Mouse (Mus musculus) myocyte (in vitro differentiated cells): ENCODE measurements at regions not wholly inside any gene's neighbourhood (a gene's known extent, or its start where the extent isn't known, plus 50 kb on each side); places are given as distances from the start of the nearest gene placed in this dataset.

ENCODE experiments used
- CEBPB ChIP-seq: IDR thresholded peaks from 2 replicates; pipeline ENCODE4 v1.6.1; 2011; ENCODE audit warnings: mild to moderate bottlenecking, moderate library complexity; ENCODE audit not compliant: poor library complexity, insufficient read depth, severe bottlenecking
- E2F4 ChIP-seq: IDR thresholded peaks from one replicate; pipeline ENCODE4 v1.6.1; 2011; ENCODE audit warnings: mild to moderate bottlenecking, control low read depth, moderate library complexity; ENCODE audit not compliant: insufficient read depth
- POLR2A ChIP-seq: IDR thresholded peaks from one replicate; pipeline ENCODE4 v1.6.1; 2011; ENCODE audit warnings: low read depth, mild to moderate bottlenecking, control low read depth, moderate library complexity; ENCODE audit not compliant: insufficient read length
- POLR2AphosphoS2 ChIP-seq: IDR thresholded peaks from one replicate; pipeline ENCODE4 v1.6.1; 2011; ENCODE audit warnings: low read depth, control low read depth; ENCODE audit not compliant: insufficient read length
- TCF12 ChIP-seq: IDR thresholded peaks from one replicate; pipeline ENCODE4 v1.6.1; 2011; ENCODE audit warnings: mild to moderate bottlenecking, control low read depth; ENCODE audit not compliant: poor library complexity, insufficient read depth, severe bottlenecking
- USF1 ChIP-seq: IDR thresholded peaks from one replicate; pipeline ENCODE4 v1.6.1; 2011; ENCODE audit warnings: low read depth, mild to moderate bottlenecking, control low read depth, moderate library complexity

DNA sequence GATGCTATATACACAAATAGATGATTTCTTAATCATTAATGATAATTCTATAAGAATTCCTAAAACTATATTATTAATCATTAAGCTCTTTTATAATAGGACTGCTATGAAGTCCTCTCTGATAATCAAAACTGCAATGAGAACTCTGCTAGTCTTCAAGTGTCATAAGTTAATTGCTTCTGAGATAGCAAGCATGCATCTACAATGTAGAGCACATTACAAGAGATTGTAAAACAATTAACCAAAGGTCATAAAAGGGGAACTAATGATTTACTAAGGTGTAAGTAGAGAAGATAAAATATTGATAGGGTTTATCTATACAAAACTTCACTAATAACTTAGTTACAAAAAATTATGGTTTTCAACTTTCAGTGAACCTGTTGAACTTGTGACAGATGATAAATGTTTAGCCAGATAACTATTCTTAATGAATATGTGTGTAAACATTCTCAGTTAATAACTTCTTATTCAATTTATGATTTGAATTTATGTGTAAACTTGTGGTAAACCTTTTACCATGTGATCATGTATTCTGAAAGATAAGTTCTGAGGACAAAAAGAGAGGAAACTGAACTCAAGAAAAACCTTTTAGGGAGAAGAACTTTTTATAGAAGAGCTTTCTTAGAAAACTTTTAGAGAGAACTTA is 284.8 kb downstream of the Plod2 start:
- TF ChIP-seq POLR2A (no peak), USF1 (no peak), TCF12 (no peak), CEBPB (no peak), POLR2AphosphoS2 (no peak), E2F4 (no peak)
